Mouse (Mus musculus): ENCODE data around the gene Nhej1. TPM values are rescaled to one million over a fixed set of nuclear protein-coding genes. Genes with fewer than 3 reads are reported as not detected.

Gene Nhej1
- polyA plus RNA-seq, 1 experiment from 2014 or later = 12.9 TPM

DNA sequence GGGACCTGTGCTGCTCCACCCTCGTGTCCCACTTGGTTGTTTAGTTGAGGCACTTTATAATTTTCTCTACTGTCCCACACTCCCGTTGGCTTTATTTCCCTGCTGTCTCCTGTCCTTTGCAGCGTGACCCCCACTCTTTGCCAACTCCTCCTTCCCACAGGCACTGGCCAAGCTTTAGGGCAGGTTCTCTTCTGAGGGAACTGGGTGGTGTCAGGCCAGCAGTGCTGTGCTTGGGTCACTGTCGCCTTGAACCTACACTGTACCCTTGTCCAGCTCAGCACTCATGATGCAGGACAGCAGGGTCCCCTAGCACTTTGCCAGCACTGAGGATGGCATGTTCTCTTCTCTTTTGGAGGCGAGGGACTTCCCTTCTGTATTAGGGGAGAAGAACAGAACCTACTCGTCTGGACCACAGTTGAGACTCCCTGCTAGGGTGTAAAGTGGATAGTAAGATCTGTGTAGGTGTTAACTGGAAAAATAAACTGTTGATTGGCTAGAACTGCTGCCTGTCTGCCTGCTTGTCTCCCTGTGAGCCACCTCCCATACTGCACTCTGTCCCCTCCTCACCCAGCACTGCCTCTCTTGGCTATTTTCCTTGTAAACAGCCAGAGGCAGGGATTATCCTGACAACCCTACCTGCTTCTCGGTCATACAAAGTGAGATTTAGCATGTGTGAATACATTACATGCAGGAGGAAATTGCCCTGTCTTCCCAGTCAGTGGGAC, 22.6 kb upstream of the Nhej1 start:
- 82% methylated on average over 7 of the region's 7 CpGs for WGBS
- Histone ChIP-seq H3K27ac (ENCODE audit: low read depth, low read length) (no peak overlapping the region), H3K36me3 (ENCODE audit: control insufficient read depth, insufficient read depth, low read length) (peaks cover 17% of the 10 kb centered on the region), H3K9ac (ENCODE audit: low read length) (no peak overlapping the region), H3K4me3 (ENCODE audit: low read depth, low read length) (no peak overlapping the region), H3K4me2 (no peak overlapping the region), H3K27me3 (ENCODE audit: control insufficient read depth, insufficient read depth, low read length) (no peaks in the 10 kb centered on the region), H3K4me1 (ENCODE audit: control insufficient read depth, insufficient read depth, low read length) (peaks cover 6% of the 10 kb centered on the region; the same call in 1 of the 2 replicates), H3K9me3 (ENCODE audit: control insufficient read depth, low read length) (no peaks in the 10 kb centered on the region)
- DNase-seq (ENCODE audit: low spot score, missing footprints) (no peak), ATAC-seq (ENCODE audit: low FRiP score) (no peak)

DNA sequence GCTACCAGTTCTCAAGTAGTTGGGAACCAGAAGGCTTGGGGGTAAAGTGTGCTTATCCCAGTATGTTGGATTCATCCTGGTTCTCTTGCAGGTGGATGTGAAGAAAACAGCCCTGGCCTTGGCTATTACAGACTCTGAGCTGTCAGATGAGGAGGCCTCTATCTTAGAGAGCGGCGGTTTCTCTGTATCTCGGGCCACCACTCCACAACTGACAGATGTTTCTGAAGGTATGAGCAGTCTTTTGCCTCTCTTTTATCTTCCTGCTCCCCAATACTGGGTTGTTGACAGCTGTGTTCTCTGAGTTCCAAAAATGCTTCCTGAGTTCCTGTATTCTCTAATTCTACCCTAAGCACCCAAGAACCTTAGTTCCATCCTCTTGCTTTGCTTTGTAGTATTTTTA, 20.6 kb upstream of the Nhej1 start:
- DNase-seq (ENCODE audit: low spot score, missing footprints) (no peak), ATAC-seq (ENCODE audit: low FRiP score) (no peak)
- Histone ChIP-seq H3K9ac (ENCODE audit: low read length) (no peak overlapping the region), H3K4me2 (no peak overlapping the region), H3K4me1 (ENCODE audit: control insufficient read depth, insufficient read depth, low read length) (peaks cover 15% of the 10 kb centered on the region), H3K27ac (ENCODE audit: low read depth, low read length) (no peak overlapping the region), H3K9me3 (ENCODE audit: control insufficient read depth, low read length) (no peaks in the 10 kb centered on the region), H3K27me3 (ENCODE audit: control insufficient read depth, insufficient read depth, low read length) (no peaks in the 10 kb centered on the region), H3K36me3 (ENCODE audit: control insufficient read depth, insufficient read depth, low read length) (peaks cover 17% of the 10 kb centered on the region), H3K4me3 (ENCODE audit: low read depth, low read length) (no peak overlapping the region)
- 100% methylated on average over 3 of the region's 3 CpGs for WGBS

DNA sequence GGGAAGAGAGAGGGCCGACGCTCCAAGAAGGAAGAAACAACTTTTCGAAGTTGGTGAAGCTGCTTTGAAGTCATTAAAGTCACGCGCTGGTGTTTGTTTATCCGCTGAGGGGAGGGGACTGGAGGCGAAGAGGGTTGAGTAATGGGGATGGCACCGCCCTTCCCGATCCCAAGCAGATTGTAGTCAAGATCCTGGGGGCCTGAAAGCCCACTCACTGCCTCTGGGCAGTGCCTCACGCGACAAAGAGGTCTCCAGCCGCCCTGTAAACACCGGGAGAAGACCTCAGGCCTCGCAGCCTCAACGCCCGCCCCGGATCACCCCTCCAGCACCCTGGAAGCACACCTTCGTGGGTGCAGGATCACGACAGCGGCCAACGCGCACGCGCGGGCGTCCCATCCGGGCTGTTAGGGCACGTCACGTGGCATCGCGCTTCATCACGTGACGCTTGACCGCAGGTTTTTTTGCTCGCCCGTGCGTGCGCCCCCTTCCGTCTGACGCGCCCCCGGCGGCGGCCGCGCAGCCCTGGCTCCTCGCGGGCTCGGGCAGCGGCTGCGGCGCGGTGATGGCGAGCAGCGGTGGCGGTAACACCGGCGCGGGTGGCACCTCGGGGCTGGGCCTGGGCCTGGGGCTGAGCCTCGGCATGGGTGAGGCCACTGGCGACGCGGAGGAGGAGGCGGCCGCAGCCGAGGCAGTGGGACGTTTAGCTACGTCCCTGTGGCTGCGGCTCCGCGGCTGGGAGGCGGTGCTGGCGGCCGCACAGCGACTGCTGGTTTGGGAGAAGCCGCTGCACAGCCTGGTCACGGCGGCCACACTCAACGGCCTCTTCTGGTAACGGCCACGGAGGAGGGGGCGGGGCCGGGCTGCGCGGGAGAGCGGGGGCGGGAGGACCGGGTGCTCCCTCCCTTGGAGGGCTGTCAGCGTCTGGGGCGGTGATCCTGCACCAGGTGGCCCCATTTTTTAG, 17.6 kb upstream of the Nhej1 start, which contains the start of the genes Cnppd1 and Retreg2:
Cnppd1 (minus strand) TSS at position 411 of the 961 bp plus-strand sequence.
Retreg2 (plus strand) TSS at position 478 of the 961 bp plus-strand sequence.
- peak within 1 kb of the TSS; percentile 94 for H3K27ac ChIP-seq (ENCODE audit: low read depth, low read length)
- H3K36me3 ChIP-seq (ENCODE audit: control insufficient read depth, insufficient read depth, low read length) = peaks cover 17% of the 10 kb centered on the region
- peak; percentile 89 for ATAC-seq (ENCODE audit: low FRiP score)
- no peaks in the 10 kb centered on the region for H3K27me3 ChIP-seq (ENCODE audit: control insufficient read depth, insufficient read depth, low read length)
- WGBS = under 1% methylated on average over 90 of the region's 91 CpGs
- peak; percentile 100 for DNase-seq (ENCODE audit: low spot score, missing footprints)
- H3K4me3 ChIP-seq (ENCODE audit: low read depth, low read length) = peak within 1 kb of the TSS; percentile 86
- H3K4me2 ChIP-seq = peak within 1 kb of the TSS; percentile 97
- H3K9ac ChIP-seq (ENCODE audit: low read length) = peak within 1 kb of the TSS; percentile 95
- no peaks in the 10 kb centered on the region for H3K9me3 ChIP-seq (ENCODE audit: control insufficient read depth, low read length)
- H3K4me1 ChIP-seq (ENCODE audit: control insufficient read depth, insufficient read depth, low read length) = peaks cover 16% of the 10 kb centered on the region

DNA sequence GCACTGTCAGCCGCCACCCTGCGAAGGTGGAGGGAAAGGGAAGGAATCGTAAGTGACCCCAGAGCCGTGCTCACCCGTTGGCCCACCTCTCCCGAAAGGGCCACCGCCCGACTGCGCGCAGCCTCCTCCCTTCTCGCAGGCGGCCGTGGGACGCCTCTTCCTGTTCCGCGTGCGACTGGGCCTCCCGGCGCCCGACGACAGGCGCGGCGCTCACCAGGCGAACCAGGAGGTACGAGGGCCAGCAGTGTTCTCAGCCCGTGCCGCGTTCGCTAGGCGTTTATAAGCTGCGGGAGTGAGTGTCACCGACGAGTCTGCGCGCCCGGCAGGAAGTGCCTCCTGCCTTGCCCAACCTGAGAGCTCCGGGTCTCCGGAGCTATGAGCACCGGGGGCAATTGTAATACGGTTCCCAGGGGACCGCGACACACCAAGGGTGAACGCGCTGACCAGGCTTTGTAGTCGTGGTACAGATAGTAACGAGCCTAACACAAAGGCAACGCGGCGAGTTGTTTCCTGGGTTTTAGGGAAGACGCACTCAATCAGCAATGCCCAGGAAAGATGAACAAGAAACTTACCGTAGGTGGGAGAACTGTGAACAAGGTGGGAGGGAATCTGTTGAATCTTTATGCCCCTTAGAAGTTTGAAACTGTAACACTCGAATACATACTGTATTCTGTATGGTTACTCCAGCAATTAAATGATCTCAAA, 16.6 kb upstream of the Nhej1 start:
- Histone ChIP-seq H3K9me3 (ENCODE audit: control insufficient read depth, low read length) (no peaks in the 10 kb centered on the region), H3K27me3 (ENCODE audit: control insufficient read depth, insufficient read depth, low read length) (no peaks in the 10 kb centered on the region), H3K4me3 (ENCODE audit: low read depth, low read length) (peak overlapping the region; percentile 86), H3K4me1 (ENCODE audit: control insufficient read depth, insufficient read depth, low read length) (peaks cover 16% of the 10 kb centered on the region), H3K36me3 (ENCODE audit: control insufficient read depth, insufficient read depth, low read length) (peaks cover 15% of the 10 kb centered on the region), H3K4me2 (peak overlapping the region; percentile 97), H3K27ac (ENCODE audit: low read depth, low read length) (peak overlapping the region; percentile 54), H3K9ac (ENCODE audit: low read length) (peak overlapping the region; percentile 95)
- ATAC-seq (ENCODE audit: low FRiP score) (peak; percentile 15; the same call in 1 of the 2 replicates), DNase-seq (ENCODE audit: low spot score, missing footprints) (peak; percentile 93)
- WGBS = under 1% methylated on average over 53 of the region's 53 CpGs

DNA sequence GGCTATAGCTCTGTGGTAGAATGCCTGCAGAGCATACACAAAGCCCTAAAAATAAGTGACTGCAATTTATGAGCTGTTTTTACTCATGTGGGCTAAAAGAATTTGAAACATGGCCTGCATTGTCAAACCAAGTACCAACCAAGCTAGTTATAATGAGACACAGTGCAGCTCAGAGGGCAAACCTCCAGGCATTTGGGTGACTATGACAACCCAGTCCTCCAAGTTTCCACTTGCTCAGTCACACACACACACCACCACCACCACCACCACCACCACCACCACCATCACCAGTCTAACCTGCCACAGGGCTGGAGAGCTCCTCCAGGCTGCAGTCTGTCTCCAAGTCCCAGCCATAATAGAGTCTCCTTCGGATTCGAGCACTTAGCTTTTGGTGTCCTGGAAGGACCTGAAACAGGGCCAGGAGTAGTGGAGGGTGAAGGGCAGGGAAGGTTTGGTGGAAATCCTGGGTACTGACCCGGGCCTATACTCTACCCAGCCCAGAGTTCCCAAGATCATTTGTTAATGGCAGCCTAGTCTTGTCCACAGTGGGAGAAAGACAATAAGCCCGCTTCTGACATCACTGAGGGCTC, 15.7 kb upstream of the Nhej1 start:
- 67% methylated on average over 4 of the region's 4 CpGs for WGBS
- no peak overlapping the region for H3K27ac ChIP-seq (ENCODE audit: low read depth, low read length)
- ATAC-seq (ENCODE audit: low FRiP score) (no peak), DNase-seq (ENCODE audit: low spot score, missing footprints) (no peak)
- peaks cover 13% of the 10 kb centered on the region for H3K36me3 ChIP-seq (ENCODE audit: control insufficient read depth, insufficient read depth, low read length)
- H3K4me3 ChIP-seq (ENCODE audit: low read depth, low read length) = peak overlapping the region; percentile 86
- H3K27me3 ChIP-seq (ENCODE audit: control insufficient read depth, insufficient read depth, low read length) = no peaks in the 10 kb centered on the region
- H3K9ac ChIP-seq (ENCODE audit: low read length) = peak overlapping the region; percentile 95
- H3K4me1 ChIP-seq (ENCODE audit: control insufficient read depth, insufficient read depth, low read length) = peaks cover 16% of the 10 kb centered on the region
- H3K9me3 ChIP-seq (ENCODE audit: control insufficient read depth, low read length) = no peaks in the 10 kb centered on the region
- peak overlapping the region; percentile 97 for H3K4me2 ChIP-seq

DNA sequence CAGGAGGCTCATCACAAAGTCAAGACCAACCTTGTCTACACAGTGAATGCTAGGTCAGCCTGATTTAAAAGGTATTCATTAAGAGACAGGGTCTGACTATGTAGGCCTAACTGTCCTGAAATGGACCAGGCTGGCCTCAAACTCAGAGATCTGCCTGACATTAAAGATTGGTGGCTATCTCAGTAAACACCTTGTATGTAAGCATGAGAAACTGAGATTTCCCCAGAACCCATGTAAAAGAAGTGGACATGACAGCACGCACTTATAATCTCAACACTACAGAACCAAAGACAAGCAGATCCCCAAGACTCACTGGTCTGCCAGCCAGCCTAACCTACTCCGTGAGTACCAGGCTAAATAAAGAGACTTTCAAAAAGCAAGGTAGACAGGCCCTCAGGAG, 13.4 kb upstream of the Nhej1 start:
- Histone ChIP-seq H3K4me3 (ENCODE audit: low read depth, low read length) (no peak overlapping the region), H3K4me1 (ENCODE audit: control insufficient read depth, insufficient read depth, low read length) (peaks cover 10% of the 10 kb centered on the region), H3K27ac (ENCODE audit: low read depth, low read length) (no peak overlapping the region), H3K9me3 (ENCODE audit: control insufficient read depth, low read length) (no peaks in the 10 kb centered on the region), H3K27me3 (ENCODE audit: control insufficient read depth, insufficient read depth, low read length) (no peaks in the 10 kb centered on the region), H3K4me2 (no peak overlapping the region), H3K9ac (ENCODE audit: low read length) (no peak overlapping the region), H3K36me3 (ENCODE audit: control insufficient read depth, insufficient read depth, low read length) (peaks cover 4% of the 10 kb centered on the region)
- ATAC-seq (ENCODE audit: low FRiP score) (no peak), DNase-seq (ENCODE audit: low spot score, missing footprints) (no peak)
- 91% methylated on average over 2 of the region's 2 CpGs for WGBS

DNA sequence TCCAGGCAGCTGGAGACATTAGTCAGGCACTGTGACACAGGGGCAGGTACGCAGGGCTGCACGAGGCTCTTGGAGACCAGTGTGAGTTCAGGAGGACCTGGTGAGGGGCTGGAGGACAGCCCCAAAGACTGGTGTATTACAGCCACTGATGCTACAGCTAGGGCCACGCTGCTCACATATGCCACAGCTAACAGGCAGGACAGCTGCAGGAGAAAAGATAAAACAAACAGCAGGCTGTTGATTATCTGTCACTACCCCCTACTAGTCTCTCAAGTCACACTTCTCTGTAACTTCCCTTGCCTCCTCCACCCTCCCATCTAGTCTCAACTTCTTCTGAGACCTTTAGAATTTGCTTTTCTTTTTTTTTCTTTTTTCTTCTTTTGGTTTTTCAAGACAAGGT, 11.7 kb upstream of the Nhej1 start:
- WGBS = 86% methylated on average over 3 of the region's 3 CpGs
- H3K4me1 ChIP-seq (ENCODE audit: control insufficient read depth, insufficient read depth, low read length) = peaks cover 7% of the 10 kb centered on the region
- H3K9me3 ChIP-seq (ENCODE audit: control insufficient read depth, low read length) = no peaks in the 10 kb centered on the region
- no peaks in the 10 kb centered on the region for H3K27me3 ChIP-seq (ENCODE audit: control insufficient read depth, insufficient read depth, low read length)
- H3K36me3 ChIP-seq (ENCODE audit: control insufficient read depth, insufficient read depth, low read length) = peaks cover 4% of the 10 kb centered on the region
- no peak overlapping the region for H3K27ac ChIP-seq (ENCODE audit: low read depth, low read length)
- H3K4me2 ChIP-seq = no peak overlapping the region
- DNase-seq (ENCODE audit: low spot score, missing footprints) (no peak), ATAC-seq (ENCODE audit: low FRiP score) (no peak)
- H3K4me3 ChIP-seq (ENCODE audit: low read depth, low read length) = no peak overlapping the region
- H3K9ac ChIP-seq (ENCODE audit: low read length) = no peak overlapping the region

DNA sequence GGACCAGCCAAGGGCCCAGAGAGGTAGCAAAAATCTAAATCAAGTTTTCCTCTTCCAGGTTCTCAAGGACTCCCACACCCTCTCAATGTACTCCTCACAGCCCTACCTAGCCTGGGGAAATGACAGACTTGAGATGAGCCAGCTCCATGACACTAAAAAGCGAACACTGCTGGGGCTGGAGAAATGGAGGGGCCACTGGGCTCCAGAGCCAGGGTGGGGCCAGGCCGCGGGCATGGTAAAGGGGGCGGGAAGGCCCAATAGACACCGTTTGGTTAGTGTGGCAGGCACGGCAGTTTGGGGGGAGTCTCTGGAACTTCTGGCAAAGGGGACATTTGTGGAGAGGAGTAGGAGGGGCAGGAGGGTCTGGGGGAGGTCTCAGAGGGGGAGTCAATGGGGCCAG, 11.3 kb upstream of the Nhej1 start:
- H3K9ac ChIP-seq (ENCODE audit: low read length) = no peak overlapping the region
- no peak overlapping the region for H3K4me3 ChIP-seq (ENCODE audit: low read depth, low read length)
- H3K4me1 ChIP-seq (ENCODE audit: control insufficient read depth, insufficient read depth, low read length) = peaks cover 7% of the 10 kb centered on the region
- H3K36me3 ChIP-seq (ENCODE audit: control insufficient read depth, insufficient read depth, low read length) = peaks cover 4% of the 10 kb centered on the region
- H3K27ac ChIP-seq (ENCODE audit: low read depth, low read length) = no peak overlapping the region
- DNase-seq (ENCODE audit: low spot score, missing footprints) (no peak), ATAC-seq (ENCODE audit: low FRiP score) (no peak)
- H3K4me2 ChIP-seq = no peak overlapping the region
- H3K27me3 ChIP-seq (ENCODE audit: control insufficient read depth, insufficient read depth, low read length) = no peaks in the 10 kb centered on the region
- WGBS = 81% methylated on average over 6 of the region's 6 CpGs
- H3K9me3 ChIP-seq (ENCODE audit: control insufficient read depth, low read length) = no peaks in the 10 kb centered on the region
